Mouse (Mus musculus) 416B (cell line): ENCODE measurements around the gene Gm38392.
"Not testable (repeated sequence)": the region's sequence is repeated elsewhere in the genome, so short reads cannot be mapped to it uniquely, and the experiment has no call there.

Experiments used
- DNase-seq: peaks from one replicate; pipeline ENCODE4 v3.0.0; 2011; ENCODE audit warnings: low read depth

The Gm38392 gene

GRCm38 (mm10) chr3:88276529-88277143 lies 10.4 kb downstream of the Gm38392 start:
- DNase-seq = peak; percentile 36

GRCm38 (mm10) chr3:88276121-88276520 lies 10.9 kb downstream of the Gm38392 start:
- no peak for DNase-seq

GRCm38 (mm10) chr3:88274002-88274401 lies 13.0 kb downstream of the Gm38392 start:
- DNase-seq = no peak

- DNase-seq = no peak
These were observed 15.2 kb downstream of the Gm38392 start for GRCm38 (mm10) chr3:88271859-88272258.

- DNase-seq = not testable (repeated sequence)
These were observed 15.7 kb downstream of the Gm38392 start for GRCm38 (mm10) chr3:88271298-88271697.

- no peak for DNase-seq
These were observed 18.0 kb downstream of the Gm38392 start for GRCm38 (mm10) chr3:88268991-88269390.

GRCm38 (mm10) chr3:88268014-88268413 lies 19.0 kb downstream of the Gm38392 start:
- DNase-seq = not testable (repeated sequence)

GRCm38 (mm10) chr3:88262346-88262745 lies 24.7 kb downstream of the Gm38392 start:
- DNase-seq = no peak

- no peak for DNase-seq
These were observed 30.6 kb downstream of the Gm38392 start for GRCm38 (mm10) chr3:88256382-88256781.

GRCm38 (mm10) chr3:88255950-88256349 lies 31.1 kb downstream of the Gm38392 start:
- DNase-seq = no peak

- no peak for DNase-seq
These were observed 32.6 kb downstream of the Gm38392 start, which contains the start of gene Rhbg for GRCm38 (mm10) chr3:88254268-88254926. TSS of gene Rhbg (minus strand) at chr3:88254709.

GRCm38 (mm10) chr3:88252739-88253138 lies 34.3 kb downstream of the Gm38392 start:
- DNase-seq = no peak

- DNase-seq = no peak
These were observed 38.6 kb downstream of the Gm38392 start for GRCm38 (mm10) chr3:88248406-88248805.

- DNase-seq = no peak
These were observed 39.3 kb downstream of the Gm38392 start for GRCm38 (mm10) chr3:88247666-88248065.

- peak; percentile 75 for DNase-seq
These were observed 41.2 kb downstream of the Gm38392 start for GRCm38 (mm10) chr3:88245811-88246210.

GRCm38 (mm10) chr3:88244071-88244470 lies 42.9 kb downstream of the Gm38392 start:
- peak; percentile 52 for DNase-seq

- DNase-seq = peak; percentile 67
These were observed 44.5 kb downstream of the Gm38392 start for GRCm38 (mm10) chr3:88242531-88242930.

- DNase-seq = no peak
These were observed 45.8 kb downstream of the Gm38392 start for GRCm38 (mm10) chr3:88241045-88241786.

- DNase-seq = no peak
These were observed 47.6 kb downstream of the Gm38392 start for GRCm38 (mm10) chr3:88239446-88239845.

- DNase-seq = no peak
These were observed 48.1 kb downstream of the Gm38392 start for GRCm38 (mm10) chr3:88238866-88239391.

GRCm38 (mm10) chr3:88237556-88238194 lies 49.3 kb downstream of the Gm38392 start:
- peak; percentile 59 for DNase-seq

GRCm38 (mm10) chr3:88237161-88237555 lies 49.9 kb downstream of the Gm38392 start:
- no peak for DNase-seq
